Mouse (Mus musculus) MEL (cell line): Measurements from ENCODE around the gene Tubb2b. TPM values are rescaled to one million over a fixed set of nuclear protein-coding genes. Genes with fewer than 3 reads are reported as not detected.

Experiments used
- DNase-seq: peaks from one replicate; pipeline ENCODE4 v3.0.0; 2011; ENCODE audit warnings: low read depth, low spot score
- H3K27ac ChIP-seq: 2 replicates; pipeline ENCODE4 v1.5.1; 2012; ENCODE audit warnings: low read depth, mild to moderate bottlenecking, control low read depth, low read length, moderate library complexity; ENCODE audit not compliant: control insufficient read depth
- H3K27me3 ChIP-seq, 2 experiments: fragments of 150-350 bp in 1 of 2; sonication (generic) in 1 of 2; 2 replicates each; pipeline ENCODE4 v1.6.1; 2012; ENCODE audit warnings: low read length in 2 of 2, mild to moderate bottlenecking in 2 of 2, improper control_type of control experiment in 1 of 2, moderate library complexity in 1 of 2; ENCODE audit not compliant: insufficient read depth in 2 of 2, control insufficient read depth in 1 of 2
- H3K36me3 ChIP-seq, 2 experiments: 2 replicates each; pipeline ENCODE4 v1.6.1; 2012 to 2014; ENCODE audit warnings: low read length in 2 of 2, improper control_type of control experiment in 1 of 2, inconsistent platforms in 1 of 2, mild to moderate bottlenecking in 1 of 2; ENCODE audit not compliant: insufficient read depth in 2 of 2, control insufficient read depth in 1 of 2
- H3K4me1 ChIP-seq, 2 experiments: fragments of 150-350 bp in 1 of 2; sonication (generic) in 1 of 2; 2 replicates each; pipeline ENCODE4 v1.6.1; 2012; ENCODE audit warnings: low read length in 2 of 2, improper control_type of control experiment in 1 of 2, mild to moderate bottlenecking in 1 of 2; ENCODE audit not compliant: insufficient read depth in 2 of 2, control insufficient read depth in 1 of 2
- H3K4me3 ChIP-seq, 2 experiments: fragments of 150-350 bp in 1 of 2; sonication (generic) in 1 of 2; 2 replicates each; pipeline ENCODE4 v1.5.1; 2012; ENCODE audit warnings: low read depth in 2 of 2, low read length in 2 of 2, mild to moderate bottlenecking in 2 of 2, moderate library complexity in 2 of 2, control low read depth in 1 of 2, improper control_type of control experiment in 1 of 2; ENCODE audit not compliant: control insufficient read depth in 1 of 2, insufficient read depth in 1 of 2
- H3K79me2 ChIP-seq: 2 replicates; pipeline ENCODE4 v1.6.1; 2012; ENCODE audit warnings: mild to moderate bottlenecking, low read length, moderate library complexity; ENCODE audit not compliant: control insufficient read depth, poor library complexity, insufficient read depth
- H3K9ac ChIP-seq: 2 replicates; pipeline ENCODE4 v1.6.1; 2012; ENCODE audit warnings: low read depth, mild to moderate bottlenecking, control low read depth, low read length, moderate library complexity; ENCODE audit not compliant: control insufficient read depth, poor library complexity, severe bottlenecking
- H3K9me3 ChIP-seq: fragments of 150-350 bp; sonication (generic); replicated peaks from 2 replicates; pipeline ENCODE4 v1.6.1; 2012; ENCODE audit warnings: mild to moderate bottlenecking, low read length, improper control_type of control experiment, moderate library complexity; ENCODE audit not compliant: insufficient read depth
- BHLHE40 ChIP-seq: IDR thresholded peaks from 2 replicates; pipeline ENCODE4 v1.6.1; 2012; ENCODE audit warnings: low read depth, mild to moderate bottlenecking, inconsistent platforms, low read length, improper control_type of control experiment, borderline replicate concordance
- CHD2 ChIP-seq: IDR thresholded peaks from 2 replicates; pipeline ENCODE4 v1.6.1; 2011; ENCODE audit warnings: low read length, improper control_type of control experiment
- E2F4 ChIP-seq: IDR thresholded peaks from 2 replicates; pipeline ENCODE4 v1.6.1; 2011; ENCODE audit warnings: low read depth, low read length, improper control_type of control experiment, borderline replicate concordance
- ELF1 ChIP-seq: IDR thresholded peaks from 2 replicates; pipeline ENCODE4 v1.6.1; 2014; ENCODE audit warnings: low read depth, mild to moderate bottlenecking, inconsistent platforms, low read length, improper control_type of control experiment, moderate library complexity
- EP300 ChIP-seq, 2 experiments: IDR thresholded peaks; 2 replicates each; pipeline ENCODE4 v1.6.1; 2011; ENCODE audit warnings: improper control_type of control experiment in 2 of 2, low read length in 2 of 2, low read depth in 1 of 2, mild to moderate bottlenecking in 1 of 2
- ETS1 ChIP-seq: IDR thresholded peaks from 2 replicates; pipeline ENCODE4 v1.6.1; 2012; ENCODE audit warnings: low read depth, mild to moderate bottlenecking, inconsistent platforms, low read length, improper control_type of control experiment, moderate library complexity
- GABPA ChIP-seq: IDR thresholded peaks from 2 replicates; pipeline ENCODE4 v1.6.1; 2012; ENCODE audit warnings: low read depth, mild to moderate bottlenecking, inconsistent platforms, low read length, improper control_type of control experiment, moderate library complexity
- GATA1 ChIP-seq: IDR thresholded peaks from 2 replicates; pipeline ENCODE4 v1.6.1; 2011; ENCODE audit warnings: low read depth, low read length, improper control_type of control experiment
- HCFC1 ChIP-seq: IDR thresholded peaks from 2 replicates; pipeline ENCODE4 v1.6.1; 2012; ENCODE audit warnings: low read depth, mild to moderate bottlenecking, inconsistent platforms, low read length, improper control_type of control experiment, moderate library complexity
- JUND ChIP-seq: IDR thresholded peaks from 2 replicates; pipeline ENCODE4 v1.6.1; 2011; ENCODE audit warnings: low read depth, mild to moderate bottlenecking, improper control_type of control experiment, low read length
- KAT2A ChIP-seq: conservative IDR thresholded peaks from 2 replicates; pipeline ENCODE4 v1.6.1; 2012; ENCODE audit warnings: low read depth, low read length, improper control_type of control experiment, inconsistent platforms
- MAX ChIP-seq: IDR thresholded peaks from 2 replicates; pipeline ENCODE4 v1.6.1; 2011; ENCODE audit warnings: low read length, improper control_type of control experiment
- MAZ ChIP-seq: IDR thresholded peaks from 2 replicates; pipeline ENCODE4 v1.6.1; 2012; ENCODE audit warnings: low read depth, mild to moderate bottlenecking, inconsistent platforms, low read length, improper control_type of control experiment
- MEF2A ChIP-seq: IDR thresholded peaks from 2 replicates; pipeline ENCODE4 v1.6.1; 2014; ENCODE audit warnings: low read depth, mild to moderate bottlenecking, inconsistent platforms, low read length, improper control_type of control experiment; ENCODE audit not compliant: poor library complexity, insufficient replicate concordance, severe bottlenecking; ENCODE audit errors: extremely low read depth
- MXI1 ChIP-seq: IDR thresholded peaks from 2 replicates; pipeline ENCODE4 v1.6.1; 2011; ENCODE audit warnings: mild to moderate bottlenecking, low read depth, low read length, improper control_type of control experiment
- MYB ChIP-seq: IDR thresholded peaks from 2 replicates; pipeline ENCODE4 v1.6.1; 2011; ENCODE audit warnings: mild to moderate bottlenecking, low read depth, low read length, improper control_type of control experiment
- MYC ChIP-seq: IDR thresholded peaks from 2 replicates; pipeline ENCODE4 v1.6.1; 2011; ENCODE audit warnings: low read depth, mild to moderate bottlenecking, low read length, improper control_type of control experiment, moderate library complexity
- NELFE ChIP-seq: IDR thresholded peaks from 2 replicates; pipeline ENCODE4 v1.6.1; 2011; ENCODE audit warnings: low read depth, low read length, improper control_type of control experiment
- NRF1 ChIP-seq: IDR thresholded peaks from 2 replicates; pipeline ENCODE4 v1.6.1; 2014; ENCODE audit warnings: low read depth, mild to moderate bottlenecking, inconsistent platforms, low read length, improper control_type of control experiment, moderate library complexity; ENCODE audit not compliant: poor library complexity, insufficient read depth, severe bottlenecking
- POLR2A ChIP-seq, 2 experiments: IDR thresholded peaks; 2 replicates each; pipeline ENCODE4 v1.6.1; 2011 to 2012; ENCODE audit warnings: low read length in 2 of 2, mild to moderate bottlenecking in 2 of 2, control low read depth in 1 of 2, improper control_type of control experiment in 1 of 2, low read depth in 1 of 2, moderate library complexity in 1 of 2; ENCODE audit not compliant: control insufficient read depth in 1 of 2, insufficient read depth in 1 of 2, poor library complexity in 1 of 2
- POLR2AphosphoS2 ChIP-seq: IDR thresholded peaks from 2 replicates; pipeline ENCODE4 v1.6.1; 2011; ENCODE audit warnings: low read length, improper control_type of control experiment
- POLR2AphosphoS5 ChIP-seq: IDR thresholded peaks from 2 replicates; pipeline ENCODE4 v1.6.1; 2012; ENCODE audit warnings: low read depth, borderline replicate concordance, mild to moderate bottlenecking, inconsistent platforms, low read length, moderate library complexity, mixed read lengths
- RCOR1 ChIP-seq: IDR thresholded peaks from 2 replicates; pipeline ENCODE4 v1.6.1; 2012; ENCODE audit warnings: low read depth, mild to moderate bottlenecking, inconsistent platforms, low read length, improper control_type of control experiment
- SIN3A ChIP-seq: IDR thresholded peaks from 2 replicates; pipeline ENCODE4 v1.6.1; 2012; ENCODE audit warnings: low read length, improper control_type of control experiment, inconsistent platforms
- TAL1 ChIP-seq: IDR thresholded peaks from 2 replicates; pipeline ENCODE4 v1.6.1; 2012; ENCODE audit warnings: mild to moderate bottlenecking, inconsistent platforms, low read length, moderate library complexity, mixed read lengths
- TBP ChIP-seq: IDR thresholded peaks from 2 replicates; pipeline ENCODE4 v1.8.0; 2011; ENCODE audit warnings: low read depth, low read length, improper control_type of control experiment
- TCF12 ChIP-seq: IDR thresholded peaks from 2 replicates; pipeline ENCODE4 v1.6.1; 2014; ENCODE audit warnings: low read depth, mild to moderate bottlenecking, inconsistent platforms, low read length, improper control_type of control experiment, moderate library complexity
- USF1 ChIP-seq: IDR thresholded peaks from 2 replicates; pipeline ENCODE4 v1.6.1; 2014; ENCODE audit warnings: low read depth, mild to moderate bottlenecking, inconsistent platforms, low read length, improper control_type of control experiment, moderate library complexity
- ZC3H11A ChIP-seq: IDR thresholded peaks from 2 replicates; pipeline ENCODE4 v1.6.1; 2012; ENCODE audit warnings: low read depth, mild to moderate bottlenecking, inconsistent platforms, low read length, improper control_type of control experiment
- ZKSCAN1 ChIP-seq: IDR thresholded peaks from 2 replicates; pipeline ENCODE4 v1.6.1; 2012; ENCODE audit warnings: low read depth, mild to moderate bottlenecking, inconsistent platforms, low read length, improper control_type of control experiment, moderate library complexity
- ZNF384 ChIP-seq: IDR thresholded peaks from 2 replicates; pipeline ENCODE4 v1.6.1; 2012; ENCODE audit warnings: low read depth, mild to moderate bottlenecking, inconsistent platforms, low read length, improper control_type of control experiment
- polyA plus RNA-seq, 2 experiments: library from polyadenylated mRNA; stranded (reverse) in 1 of 2; unstranded in 1 of 2; fragments of >175 nt in 1 of 2; fragments of >200 nt in 1 of 2; gene quantifications; 2 replicates each; pipeline versions ENCODE4 v1.2.1 to v1.2.4; 2012; ENCODE audit warnings: low replicate concordance in 2 of 2, low read depth in 1 of 2; ENCODE audit not compliant: insufficient read length in 2 of 2, insufficient read depth in 1 of 2, missing spikeins in 1 of 2
- total RNA-seq: library from RNA; depleted of rRNA; stranded (reverse); fragments of 300-350 nt; gene quantifications from 2 replicates; pipeline ENCODE4 v1.2.3, GENCODE M21; 2012

The Tubb2b gene
- total and polyA plus RNA-seq, 3 experiments: 1.4 to 10.6 TPM; not detected in 1

DNA sequence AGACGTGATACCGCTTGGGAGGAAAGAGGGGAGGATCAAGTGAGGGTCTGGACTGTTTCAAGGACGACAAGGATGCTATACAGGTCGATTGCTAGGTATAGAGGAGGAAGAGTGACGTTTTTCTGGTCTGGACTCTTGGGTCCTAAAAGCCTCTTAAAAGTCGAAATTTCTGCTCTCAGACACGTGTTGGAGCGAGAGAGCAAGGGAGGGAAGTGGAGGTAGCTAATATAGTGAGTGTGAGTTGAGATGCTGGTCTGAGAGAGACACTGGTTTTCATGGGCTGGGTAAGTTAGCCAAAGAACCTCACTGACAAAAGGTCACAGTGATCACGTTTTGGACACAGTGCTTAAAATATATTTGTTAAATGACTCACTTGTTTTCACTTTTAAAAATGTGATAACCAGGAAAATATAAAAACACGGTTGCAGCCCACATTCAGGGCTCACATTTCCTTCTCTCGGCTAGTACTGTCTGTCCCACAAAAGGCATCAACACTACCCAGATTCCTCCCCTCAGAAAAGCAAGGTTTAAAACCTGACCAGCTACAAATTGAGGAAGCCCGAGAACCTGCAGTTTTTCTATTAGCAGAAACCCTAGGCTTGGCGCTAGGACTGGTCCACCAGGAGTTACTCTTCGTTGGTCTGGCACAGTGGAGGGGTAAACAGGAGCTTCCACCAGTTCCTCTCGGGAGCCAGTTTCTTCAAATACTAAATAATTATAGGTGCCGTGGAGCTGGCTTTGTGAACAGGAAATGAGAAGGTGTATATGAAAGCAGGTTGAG is 51.6 kb downstream of the Tubb2b start (continued):
- TF ChIP-seq POLR2A (IDR thresholded peaks at IDR 0.05; ENCODE audit: control insufficient read depth in 1 of 2, insufficient read depth in 1 of 2, low read depth in 1 of 2, low read length in 2 of 2, poor library complexity in 1 of 2) (no peak), ZNF384 (no peak), GABPA (no peak), JUND (no peak), MXI1 (peak; percentile 92), USF1 (peak; percentile 19; the same call in 1 of the 2 replicates), EP300 (IDR thresholded peaks at IDR 0.05; ENCODE audit: low read depth in 1 of 2, low read length in 2 of 2) (0 out of 4 replicates have a peak, but pooled peaks of 1 of the 2 experiments have one; percentile 3), MYB (0 out of 2 replicates have a peak, but pooled peaks have one; percentile 10), ELF1 (no peak), ZC3H11A (no peak), TCF12 (no peak), POLR2AphosphoS2 (no peak), MAZ (no peak), BHLHE40 (peak; percentile 27; the same call in 1 of the 2 replicates), ETS1 (no peak), GATA1 (no peak), CHD2 (no peak), ZKSCAN1 (no peak)
- TF ChIP-seq, all 39 proteins: peak for 10

DNA sequence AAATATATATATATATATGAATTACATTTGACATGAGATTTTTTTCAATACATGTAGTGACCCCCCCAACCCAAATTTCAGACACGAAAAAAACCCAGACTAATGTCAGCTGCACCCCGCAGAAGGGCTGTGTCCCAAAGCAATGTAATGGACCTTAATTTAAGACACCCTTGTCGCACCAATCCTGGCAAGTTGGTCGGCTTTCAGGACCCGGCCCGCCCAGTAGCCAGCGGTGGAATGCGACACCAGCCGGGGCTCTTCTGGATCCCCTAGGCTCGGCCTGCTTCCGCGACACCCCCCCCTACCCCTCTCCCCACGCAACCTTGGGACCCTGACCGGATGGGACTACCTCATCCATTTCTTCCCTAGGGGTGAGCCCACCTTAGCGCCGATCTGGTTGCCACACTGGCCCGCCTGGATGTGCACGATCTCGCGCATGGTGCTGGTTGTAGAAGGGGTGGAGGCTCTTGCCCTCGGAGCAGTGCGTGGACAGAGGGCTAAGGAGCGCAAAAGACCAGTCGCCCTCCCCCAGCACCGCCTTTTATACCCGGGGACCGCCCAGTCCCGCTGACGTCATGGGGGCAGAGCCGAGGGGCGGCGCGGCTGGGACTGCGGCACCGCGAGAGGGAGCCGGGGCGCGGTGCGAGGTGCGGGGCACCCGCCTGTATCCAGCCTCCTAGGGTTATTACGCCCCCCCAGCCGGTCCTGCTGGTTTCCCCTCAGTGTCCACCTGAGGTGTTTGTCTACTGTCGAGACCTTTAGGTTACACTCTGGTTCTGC is 52.6 kb downstream of the Tubb2b start, which contains the start of gene Tubb2a:
Tubb2a (minus strand) TSS at position 516 of the 780 bp plus-strand sequence.
- Histone ChIP-seq H3K9ac (peak within 1 kb of the TSS; percentile 78), H3K27ac (peak within 1 kb of the TSS; percentile 39), H3K27me3 (no peaks in the 10 kb centered on the region), H3K4me1 (peaks cover 2 to 8% of the 10 kb centered on the region in 2 experiments; a peak in 3 of 4 replicates), H3K36me3 (peaks cover 0 to 4% of the 10 kb centered on the region in 2 experiments; a peak in 2 of 4 replicates), H3K9me3 (no peaks in the 10 kb centered on the region), H3K79me2 (peaks cover 6% of the 10 kb centered on the region), H3K4me3 (peak within 1 kb of the TSS; percentile 59 to 89)
- DNase-seq: peak; percentile 90
- TF ChIP-seq CHD2: peak; percentile 25; the same call in 1 of the 2 replicates
- TF ChIP-seq MAX: no peak
- TF ChIP-seq ZNF384: no peak; the same call in 1 of the 2 replicates
- peak; percentile 93 for TF ChIP-seq NELFE
- TF ChIP-seq POLR2AphosphoS5: 0 out of 2 replicates have a peak, but pooled peaks have one; percentile 43
- no peak for TF ChIP-seq MYC
- TF ChIP-seq KAT2A: no peak
- TF ChIP-seq GABPA: no peak; the same call in 1 of the 2 replicates
- TF ChIP-seq TAL1: no peak
- no peak for TF ChIP-seq NRF1
- TF ChIP-seq SIN3A: peak; percentile 58
- TF ChIP-seq E2F4: no peak
- no peak; the same call in 1 of the 2 replicates for TF ChIP-seq MXI1
- TF ChIP-seq ELF1: no peak
- TF ChIP-seq JUND: no peak
- peak; percentile 45; the same call in 1 of the 2 replicates for TF ChIP-seq ETS1
- no peak for TF ChIP-seq MEF2A
- no peak for TF ChIP-seq RCOR1
- peak; percentile 48; the same call in 1 of the 2 replicates for TF ChIP-seq HCFC1
- TF ChIP-seq TBP: peak; percentile 97
- TF ChIP-seq ZKSCAN1: no peak
- no peak for TF ChIP-seq USF1
- peak; percentile 55 for TF ChIP-seq TCF12
